Mouse (Mus musculus) liver, embryonic 14.5 days (tissue): ENCODE measurements around the gene Mtrex.

Source experiments
- CTCF ChIP-seq: IDR thresholded peaks from 2 replicates; pipeline ENCODE4 v1.5.1; 2016; ENCODE audit warnings: antibody characterized with exemption, low read depth, control low read depth
- EP300 ChIP-seq: IDR thresholded peaks from 2 replicates; pipeline ENCODE4 v1.6.1; 2016; ENCODE audit warnings: antibody characterized with exemption, low read depth

GRCm38 (mm10) chr13:112861825-112862306, 65.3 kb downstream of the Mtrex start:
- no peak for TF ChIP-seq CTCF
- no peak for TF ChIP-seq EP300
